Mouse (Mus musculus) hindbrain, embryonic 14.5 days (tissue): ENCODE measurements around the gene Kcnn3. TPM values are rescaled to one million over a fixed set of nuclear protein-coding genes. Genes with fewer than 3 reads are reported as not detected.

Experiments
- ATAC-seq: fragments of 200-750 bp; cut with Nextera tagmentation; 2 replicates; pipeline ENCODE4 v1.8.0; 2017; ENCODE audit warnings: moderate number of reproducible peaks, mild to moderate bottlenecking, moderate TSS enrichment, moderate library complexity; ENCODE audit not compliant: low FRiP score
- DNase-seq: peaks from one replicate; pipeline ENCODE4 v3.0.0-alpha.2; 2015; ENCODE audit warnings: low spot score
- H3K27ac ChIP-seq: fragments of 300-500 bp; sonication (generic); 2 replicates; pipeline ENCODE4 v1.5.1; 2014; ENCODE audit warnings: mild to moderate bottlenecking, moderate library complexity
- H3K27me3 ChIP-seq: fragments of 300-500 bp; sonication (generic); 2 replicates; pipeline ENCODE4 v1.6.1; 2014; ENCODE audit warnings: mild to moderate bottlenecking, low read length, mixed read lengths; ENCODE audit not compliant: control insufficient read depth, insufficient read depth
- H3K36me3 ChIP-seq: fragments of 300-500 bp; sonication (generic); replicated peaks from 2 replicates; pipeline ENCODE4 v1.6.1; 2014; ENCODE audit not compliant: control insufficient read depth, insufficient read depth
- H3K4me1 ChIP-seq: fragments of 300-500 bp; sonication (generic); replicated peaks from 2 replicates; pipeline ENCODE4 v1.6.1; 2014; ENCODE audit warnings: antibody characterized with exemption, low read length, mixed read lengths; ENCODE audit not compliant: control insufficient read depth, insufficient read depth
- H3K4me2 ChIP-seq: fragments of 300-500 bp; sonication (generic); replicated peaks from 2 replicates; pipeline ENCODE4 v1.6.1; 2014; ENCODE audit warnings: mild to moderate bottlenecking, moderate library complexity
- H3K4me3 ChIP-seq: fragments of 300-500 bp; sonication (generic); replicated peaks from 2 replicates; pipeline ENCODE4 v1.5.1; 2014; ENCODE audit warnings: mild to moderate bottlenecking, low read length
- H3K9ac ChIP-seq: fragments of 300-500 bp; sonication (generic); 2 replicates; pipeline ENCODE4 v1.6.1; 2014
- H3K9me3 ChIP-seq: fragments of 300-500 bp; sonication (generic); 2 replicates; pipeline ENCODE4 v1.6.1; 2016; ENCODE audit warnings: low read length; ENCODE audit not compliant: control insufficient read depth
- WGBS: fragments of 180-500 bp; shearing (Covaris S2); extraction: QIAGEN DNeasy Blood & Tissue Kit; methylation state at CpG from one replicate; pipeline ENCODE4 v1.1.7; 2014; 5-methylcytosine and 5-hydroxymethylcytosine counted together
- polyA plus RNA-seq: library from polyadenylated mRNA; unstranded; fragments of >200 nt; fragmentation: Nextera tagmentation; extraction: Ambion mirVana; gene quantifications from 2 replicates; pipeline ENCODE4 v1.2.1, GENCODE M21; 2014

Kcnn3 gene
- polyA plus RNA-seq, 1 experiment from 2014 or later: 7.3 TPM

DNA sequence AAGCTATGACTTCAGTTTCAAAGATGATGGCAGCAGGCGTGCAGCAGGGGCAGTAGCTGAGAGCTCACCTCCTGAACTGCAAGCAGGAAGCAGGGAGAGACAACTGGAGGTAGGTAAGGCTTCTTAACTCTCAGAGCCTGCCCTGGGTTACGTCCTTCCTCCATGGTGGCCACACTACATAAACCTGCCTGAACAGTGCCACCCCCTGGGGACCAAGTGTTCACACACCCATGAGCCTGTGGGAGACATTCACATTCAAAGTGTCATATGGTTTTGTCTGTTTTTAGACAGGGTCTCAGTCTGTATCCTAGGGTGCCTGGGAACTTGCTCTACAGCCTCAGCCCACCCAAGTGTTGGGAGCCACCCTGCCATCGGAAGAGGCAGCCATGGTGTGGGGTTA lies 29.2 kb upstream of the Kcnn3 start:
- no peaks in the 10 kb centered on the region for H3K27me3 ChIP-seq
- ATAC-seq: no peak
- no peak overlapping the region for H3K4me3 ChIP-seq
- no peak for DNase-seq
- H3K4me1 ChIP-seq: peaks cover 8% of the 10 kb centered on the region; the same call in 1 of the 2 replicates
- WGBS: 92% methylated on average over 3 of the region's 3 CpGs
- H3K4me2 ChIP-seq: no peak overlapping the region
- H3K36me3 ChIP-seq: no peaks in the 10 kb centered on the region
- no peaks in the 10 kb centered on the region for H3K9me3 ChIP-seq
- no peak overlapping the region for H3K9ac ChIP-seq
- no peak overlapping the region for H3K27ac ChIP-seq

- 84% methylated on average over 5 of the region's 5 CpGs for WGBS
- Histone ChIP-seq H3K4me3 (no peak overlapping the region), H3K9me3 (no peaks in the 10 kb centered on the region), H3K4me1 (peaks cover 8% of the 10 kb centered on the region; the same call in 1 of the 2 replicates), H3K9ac (no peak overlapping the region), H3K4me2 (no peak overlapping the region), H3K36me3 (no peaks in the 10 kb centered on the region), H3K27me3 (no peaks in the 10 kb centered on the region), H3K27ac (no peak overlapping the region)
- DNase-seq: no peak
- ATAC-seq: no peak
Measured at GRCm38 (mm10) chr3:89491559-89491958, 28.4 kb upstream of the Kcnn3 start.

- Histone ChIP-seq H3K4me3 (no peak overlapping the region), H3K4me1 (peaks cover 8% of the 10 kb centered on the region; the same call in 1 of the 2 replicates), H3K27me3 (no peaks in the 10 kb centered on the region), H3K4me2 (no peak overlapping the region), H3K36me3 (no peaks in the 10 kb centered on the region), H3K9ac (no peak overlapping the region), H3K27ac (no peak overlapping the region; the same call in 1 of the 2 replicates), H3K9me3 (no peaks in the 10 kb centered on the region)
- DNase-seq: no peak
- no peak for ATAC-seq
- WGBS: 36% methylated on average over 8 of the region's 8 CpGs
Measured at GRCm38 (mm10) chr3:89492701-89493151, 27.2 kb upstream of the Kcnn3 start.

DNA sequence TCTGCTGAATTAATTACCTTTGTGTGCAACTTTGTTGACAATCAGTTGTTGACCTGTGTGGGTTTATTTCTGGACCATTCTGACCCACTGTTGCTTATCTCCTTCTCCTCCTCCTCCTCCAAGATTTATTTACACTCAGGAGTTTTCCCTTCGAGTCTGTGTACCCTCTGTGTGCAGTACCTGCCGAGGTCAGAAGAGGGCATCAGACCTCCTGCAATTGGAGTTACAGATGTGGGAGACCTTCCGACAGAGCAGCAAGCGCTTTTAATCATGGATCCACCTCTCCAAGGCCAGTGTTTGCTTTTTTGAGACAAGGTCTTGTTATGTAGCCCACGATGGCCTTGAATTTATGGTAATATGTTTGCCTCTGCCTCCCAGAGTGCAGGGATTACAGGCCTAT lies 25.3 kb upstream of the Kcnn3 start:
- H3K9ac ChIP-seq: no peak overlapping the region
- ATAC-seq: no peak
- no peaks in the 10 kb centered on the region for H3K36me3 ChIP-seq
- WGBS: 87% methylated on average over 5 of the region's 5 CpGs
- no peak overlapping the region for H3K4me2 ChIP-seq
- no peak for DNase-seq
- H3K9me3 ChIP-seq: no peaks in the 10 kb centered on the region
- no peak overlapping the region for H3K27ac ChIP-seq
- peaks cover 8% of the 10 kb centered on the region; the same call in 1 of the 2 replicates for H3K4me1 ChIP-seq
- no peaks in the 10 kb centered on the region for H3K27me3 ChIP-seq
- H3K4me3 ChIP-seq: no peak overlapping the region

- Histone ChIP-seq H3K4me1 (peaks cover 8% of the 10 kb centered on the region; the same call in 1 of the 2 replicates), H3K27me3 (no peaks in the 10 kb centered on the region), H3K9me3 (no peaks in the 10 kb centered on the region), H3K9ac (no peak overlapping the region), H3K36me3 (no peaks in the 10 kb centered on the region), H3K27ac (no peak overlapping the region), H3K4me3 (no peak overlapping the region), H3K4me2 (no peak overlapping the region)
- WGBS: 72% methylated on average over 3 of the region's 3 CpGs
- DNase-seq (no peak), ATAC-seq (no peak)
Measured at GRCm38 (mm10) chr3:89496366-89496765, 23.6 kb upstream of the Kcnn3 start.

DNA sequence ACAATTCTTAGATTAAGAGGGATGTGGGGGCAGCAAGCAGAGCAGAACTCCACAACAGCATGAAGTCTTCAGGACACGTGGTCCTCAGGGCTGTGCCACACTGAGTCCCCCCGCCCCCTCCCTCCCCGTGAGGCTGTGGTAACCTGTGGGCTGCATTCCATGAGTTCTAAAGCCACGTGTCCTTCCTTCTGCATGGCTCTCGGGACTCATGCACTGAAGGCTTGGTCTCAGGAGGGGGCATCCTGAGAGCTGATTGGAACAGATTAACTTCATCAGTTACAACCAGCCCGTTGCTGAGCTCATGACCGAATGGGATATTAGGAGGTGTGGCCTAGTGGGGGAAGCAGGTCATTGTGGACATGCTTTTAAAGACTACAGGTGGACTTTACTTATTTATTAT lies 20.3 kb upstream of the Kcnn3 start:
- Histone ChIP-seq H3K4me3 (no peak overlapping the region), H3K4me1 (no peaks in the 10 kb centered on the region)
- ATAC-seq: no peak

GRCm38 (mm10) chr3:89501486-89501885 lies 18.5 kb upstream of the Kcnn3 start:
- no peaks in the 10 kb centered on the region for H3K27me3 ChIP-seq
- no peaks in the 10 kb centered on the region for H3K36me3 ChIP-seq
- ATAC-seq (no peak), DNase-seq (no peak)
- no peak overlapping the region for H3K4me3 ChIP-seq
- no peaks in the 10 kb centered on the region for H3K9me3 ChIP-seq
- H3K9ac ChIP-seq: no peak overlapping the region
- H3K4me1 ChIP-seq: no peaks in the 10 kb centered on the region
- H3K4me2 ChIP-seq: no peak overlapping the region
- no peak overlapping the region for H3K27ac ChIP-seq

More for the DNA sequence above, 20.3 kb upstream of the Kcnn3 start:
- DNase-seq: no peak
- no peak overlapping the region for H3K4me2 ChIP-seq
- no peak overlapping the region for H3K9ac ChIP-seq
- 53% methylated on average over 7 of the region's 7 CpGs for WGBS
- no peaks in the 10 kb centered on the region for H3K36me3 ChIP-seq
- H3K27me3 ChIP-seq: no peaks in the 10 kb centered on the region
- H3K27ac ChIP-seq: no peak overlapping the region
- H3K9me3 ChIP-seq: no peaks in the 10 kb centered on the region

DNA sequence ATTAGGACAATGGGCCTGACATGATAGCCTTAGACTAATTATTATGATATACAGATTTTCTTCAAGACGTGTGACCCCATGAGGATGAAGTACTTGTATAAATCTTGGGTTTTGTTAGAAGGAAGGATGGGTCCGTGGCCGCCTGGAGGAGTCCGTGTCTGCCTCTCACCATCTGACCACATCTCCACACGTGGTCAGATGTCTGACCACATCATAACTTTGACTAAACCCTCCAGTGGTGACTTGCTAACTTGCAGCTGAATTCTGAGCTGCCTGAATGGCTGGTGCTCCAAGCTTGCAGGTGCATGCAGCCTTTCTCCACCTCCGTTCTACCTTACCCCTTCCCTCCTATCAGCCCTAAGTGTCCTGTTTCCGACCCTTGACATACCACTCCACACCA lies 17.4 kb upstream of the Kcnn3 start:
- WGBS: 88% methylated on average over 7 of the region's 7 CpGs
- Histone ChIP-seq H3K27ac (no peak overlapping the region), H3K4me2 (no peak overlapping the region), H3K9ac (no peak overlapping the region), H3K4me3 (no peak overlapping the region), H3K9me3 (no peaks in the 10 kb centered on the region), H3K36me3 (no peaks in the 10 kb centered on the region), H3K27me3 (no peaks in the 10 kb centered on the region), H3K4me1 (no peaks in the 10 kb centered on the region)
- DNase-seq: no peak
- ATAC-seq: no peak

DNA sequence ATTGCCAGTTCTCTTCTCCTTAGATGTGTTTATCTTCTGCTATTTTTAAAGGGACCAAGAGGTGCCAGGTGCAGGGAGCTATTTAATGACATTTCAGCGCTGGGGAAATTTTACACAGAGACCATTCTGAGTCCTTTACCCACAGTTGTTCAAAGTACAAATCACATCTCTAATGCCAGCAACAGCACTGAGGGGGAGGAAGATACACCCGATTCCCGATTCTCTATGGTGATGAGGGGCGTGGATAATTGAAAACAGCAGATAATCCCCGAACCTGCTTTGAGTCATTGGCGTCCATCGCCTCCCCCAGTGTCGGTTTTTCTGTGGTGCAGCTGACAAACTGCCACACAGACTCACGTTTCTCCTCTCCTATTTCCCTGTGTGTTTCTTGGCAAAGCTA lies 11.9 kb upstream of the Kcnn3 start:
- Histone ChIP-seq H3K4me1 (peaks cover 9% of the 10 kb centered on the region), H3K27ac (no peak overlapping the region), H3K4me2 (no peak overlapping the region), H3K36me3 (no peaks in the 10 kb centered on the region), H3K9ac (no peak overlapping the region), H3K27me3 (no peaks in the 10 kb centered on the region), H3K4me3 (no peak overlapping the region), H3K9me3 (no peaks in the 10 kb centered on the region)
- WGBS: 32% methylated on average over 9 of the region's 9 CpGs
- DNase-seq: no peak
- ATAC-seq: no peak

- Histone ChIP-seq H3K4me1 (peaks cover 9% of the 10 kb centered on the region), H3K4me3 (no peak overlapping the region), H3K27me3 (no peaks in the 10 kb centered on the region), H3K4me2 (peak overlapping the region; percentile 46), H3K9me3 (no peaks in the 10 kb centered on the region), H3K9ac (peak overlapping the region; percentile 21), H3K27ac (peak overlapping the region; percentile 38), H3K36me3 (no peaks in the 10 kb centered on the region)
- peak; percentile 78 for DNase-seq
- peak; percentile 59; the same call in 1 of the 2 replicates for ATAC-seq
- 11% methylated on average over 4 of the region's 4 CpGs for WGBS
Measured at GRCm38 (mm10) chr3:89510979-89511378, 9.0 kb upstream of the Kcnn3 start.
